Mouse (Mus musculus) heart, embryonic 13.5 days (tissue): ENCODE measurements around the gene Strn3. TPM values are rescaled to one million over a fixed set of nuclear protein-coding genes. Genes with fewer than 3 reads are reported as not detected.
A peak's percentile ranks its signal among the peaks of the same experiment; 100 is the strongest.
"Not testable (repeated sequence)": the region's sequence is repeated elsewhere in the genome, so short reads cannot be mapped to it uniquely, and the experiment has no call there.

ENCODE experiments used
- ATAC-seq: fragments of 200-750 bp; cut with Nextera tagmentation; 2 replicates; pipeline ENCODE4 v1.8.0; 2017; ENCODE audit warnings: moderate TSS enrichment; ENCODE audit not compliant: insufficient number of reproducible peaks, low FRiP score, low TSS enrichment; ENCODE audit errors: extremely low read depth
- H3K27ac ChIP-seq: fragments of 300-500 bp; sonication (generic); replicated peaks from 2 replicates; pipeline ENCODE4 v1.5.1; 2015; ENCODE audit warnings: moderate library complexity, mild to moderate bottlenecking, inconsistent platforms
- H3K27me3 ChIP-seq: fragments of 300-500 bp; sonication (generic); replicated peaks from 2 replicates; pipeline ENCODE4 v1.6.1; 2015; ENCODE audit warnings: mild to moderate bottlenecking, inconsistent platforms
- H3K36me3 ChIP-seq: fragments of 300-500 bp; sonication (generic); 2 replicates; pipeline ENCODE4 v1.6.1; 2015; ENCODE audit warnings: mild to moderate bottlenecking, inconsistent platforms
- H3K4me1 ChIP-seq: fragments of 300-500 bp; sonication (generic); 2 replicates; pipeline ENCODE4 v1.6.1; 2015; ENCODE audit warnings: inconsistent platforms
- H3K4me2 ChIP-seq: fragments of 300-500 bp; sonication (generic); 2 replicates; pipeline ENCODE4 v1.6.1; 2015; ENCODE audit warnings: inconsistent platforms, mild to moderate bottlenecking, moderate library complexity
- H3K4me3 ChIP-seq: fragments of 300-500 bp; sonication (generic); 2 replicates; pipeline ENCODE4 v1.5.1; 2015; ENCODE audit warnings: moderate library complexity, mild to moderate bottlenecking, inconsistent platforms
- H3K9ac ChIP-seq: fragments of 300-500 bp; sonication (generic); 2 replicates; pipeline ENCODE4 v1.6.1; 2015; ENCODE audit warnings: inconsistent platforms, mild to moderate bottlenecking, moderate library complexity
- H3K9me3 ChIP-seq: fragments of 300-500 bp; sonication (generic); 2 replicates; pipeline ENCODE4 v1.6.1; 2016; ENCODE audit warnings: inconsistent platforms
- WGBS: fragments of 180-500 bp; shearing (Covaris S2); methylation state at CpG from one replicate; pipeline ENCODE4 v1.1.7; 2015; ENCODE audit warnings: mixed read lengths; 5-methylcytosine and 5-hydroxymethylcytosine counted together
- polyA plus RNA-seq: library from polyadenylated mRNA; unstranded; fragments of >200 nt; fragmentation: Nextera tagmentation; extraction: Ambion mirVana; gene quantifications from 2 replicates; pipeline ENCODE4 v1.2.1, GENCODE M21; 2015

Strn3 gene
- polyA plus RNA-seq, 1 experiment from 2014 or later: 37.3 TPM

DNA sequence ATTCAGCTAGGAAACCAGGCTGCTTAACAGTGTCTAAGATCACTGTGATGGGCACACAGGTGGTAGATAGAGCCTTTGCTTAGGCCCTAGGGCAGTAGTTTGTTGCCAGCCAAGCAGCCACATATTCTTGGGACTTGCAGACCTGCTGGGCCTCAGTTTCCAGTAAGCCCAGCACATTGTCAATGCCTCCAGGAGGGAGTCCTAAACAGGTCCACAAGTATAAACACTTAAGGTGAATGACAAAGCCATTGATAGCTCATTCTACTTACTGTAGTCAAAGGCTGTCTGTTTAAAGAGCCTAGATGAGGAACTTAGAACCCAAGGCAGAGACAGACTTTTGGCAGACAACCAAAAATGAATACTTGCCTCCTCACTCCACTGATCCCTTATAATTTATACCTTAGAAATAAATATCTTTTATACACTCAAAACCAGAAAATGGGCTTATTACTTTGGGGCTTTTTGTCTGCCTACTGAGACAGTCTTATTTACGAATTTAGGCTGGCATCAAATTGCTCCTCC lies 35.7 kb downstream of the Strn3 start:
- Histone ChIP-seq H3K36me3 (peaks cover 27% of the 10 kb centered on the region), H3K4me1 (peaks cover 8% of the 10 kb centered on the region), H3K27me3 (no peaks in the 10 kb centered on the region), H3K4me2 (no peak overlapping the region), H3K9me3 (no peaks in the 10 kb centered on the region), H3K27ac (no peak overlapping the region), H3K9ac (no peak overlapping the region), H3K4me3 (no peak overlapping the region)
- WGBS: 82% methylated on average over 1 of the region's 1 CpGs
- ATAC-seq: no peak

DNA sequence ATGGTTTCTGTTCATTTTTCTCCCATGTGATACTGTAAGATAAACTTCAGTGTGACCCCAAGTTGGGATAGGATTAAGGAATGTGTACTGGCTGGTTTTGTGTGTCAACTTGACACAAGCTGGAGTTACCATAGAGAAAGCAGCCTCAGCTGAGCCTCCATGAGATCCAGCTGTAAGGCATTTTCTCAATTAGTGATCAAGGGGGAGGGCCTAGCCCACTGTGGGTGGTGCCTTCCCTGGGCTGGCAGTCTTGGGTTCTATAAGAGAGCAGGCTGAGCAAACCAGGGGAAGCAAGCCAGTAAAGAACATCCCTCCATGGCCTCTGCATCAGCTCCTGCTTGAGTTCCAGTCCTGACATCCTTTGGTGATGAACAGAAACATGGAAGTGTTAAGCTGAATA lies 42.3 kb downstream of the Strn3 start:
- ATAC-seq, H3K27ac ChIP-seq, H3K4me3 ChIP-seq, H3K9me3 ChIP-seq, H3K4me2 ChIP-seq, H3K27me3 ChIP-seq, H3K9ac ChIP-seq, H3K4me1 ChIP-seq: not testable (repeated sequence)
- peaks cover 58% of the 10 kb centered on the region for H3K36me3 ChIP-seq

DNA sequence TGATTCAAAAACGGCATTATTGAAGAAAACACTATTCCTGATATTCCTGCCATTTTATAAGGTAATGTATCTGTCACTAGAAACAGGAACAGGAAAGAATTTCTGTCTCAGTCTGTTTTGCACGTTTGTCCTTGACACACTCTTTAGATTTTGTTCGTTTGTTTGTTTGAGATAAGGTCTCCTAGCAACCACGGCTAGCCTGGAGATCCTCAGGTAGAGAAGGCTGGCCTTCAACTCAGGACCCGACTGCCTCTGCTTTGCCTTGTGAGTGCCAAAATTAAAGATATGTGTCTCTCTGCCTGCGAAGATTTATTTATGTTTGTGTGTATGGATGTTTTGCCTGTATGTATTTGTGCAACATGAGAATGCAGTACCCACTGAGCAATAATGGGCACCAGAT lies 49.8 kb downstream of the Strn3 start:
- no peaks in the 10 kb centered on the region for H3K27me3 ChIP-seq
- H3K4me2 ChIP-seq: no peak overlapping the region
- H3K27ac ChIP-seq: peak overlapping the region; percentile 36
- H3K36me3 ChIP-seq: peaks cover 25% of the 10 kb centered on the region
- no peaks in the 10 kb centered on the region for H3K9me3 ChIP-seq
- H3K9ac ChIP-seq: no peak overlapping the region
- H3K4me1 ChIP-seq: peaks cover 29% of the 10 kb centered on the region
- WGBS: 23% methylated on average over 6 of the region's 6 CpGs
- H3K4me3 ChIP-seq: no peak overlapping the region
- ATAC-seq: no peak

DNA sequence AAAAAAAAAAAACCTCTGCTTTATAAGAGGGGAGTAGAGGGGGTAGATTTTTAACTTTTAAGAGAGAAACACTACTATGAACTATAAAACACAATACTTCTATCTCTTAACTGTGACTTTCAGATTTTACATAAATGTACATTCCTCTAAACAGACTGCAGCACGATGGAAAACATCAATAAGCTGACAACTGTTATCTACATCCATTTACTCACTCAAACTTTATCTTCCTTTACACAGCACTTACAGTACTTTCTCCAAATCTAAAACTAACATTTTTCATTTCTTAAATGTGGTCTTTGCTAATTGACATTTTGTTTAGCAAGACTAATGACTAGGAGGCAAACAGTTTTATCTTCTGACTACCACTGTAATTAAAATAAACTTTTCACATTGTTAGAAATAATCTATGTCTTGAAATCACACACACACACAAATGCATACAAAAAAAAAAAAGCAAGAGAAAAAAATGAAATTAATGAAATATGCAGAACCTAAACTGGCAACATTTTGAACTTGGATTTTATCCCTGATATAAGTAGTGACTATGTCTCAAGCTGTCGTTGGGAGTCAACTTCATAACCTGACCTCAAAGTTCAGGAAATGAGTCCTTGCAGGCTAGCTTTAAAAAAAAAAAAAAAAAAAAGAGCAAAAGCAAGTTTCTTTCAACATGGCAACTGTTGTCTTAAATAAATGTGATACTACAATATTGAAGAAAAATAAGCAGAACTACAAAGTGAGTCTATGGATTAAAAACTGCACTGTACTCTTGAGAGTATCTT lies 54.8 kb downstream of the Strn3 start:
- WGBS: 12% methylated on average over 2 of the region's 2 CpGs
- no peak for ATAC-seq
- Histone ChIP-seq H3K27me3 (no peaks in the 10 kb centered on the region), H3K9me3 (no peaks in the 10 kb centered on the region), H3K36me3 (peaks cover 8% of the 10 kb centered on the region), H3K4me2 (no peak overlapping the region), H3K4me1 (peaks cover 29% of the 10 kb centered on the region), H3K4me3 (no peak overlapping the region), H3K9ac (no peak overlapping the region), H3K27ac (no peak overlapping the region)

DNA sequence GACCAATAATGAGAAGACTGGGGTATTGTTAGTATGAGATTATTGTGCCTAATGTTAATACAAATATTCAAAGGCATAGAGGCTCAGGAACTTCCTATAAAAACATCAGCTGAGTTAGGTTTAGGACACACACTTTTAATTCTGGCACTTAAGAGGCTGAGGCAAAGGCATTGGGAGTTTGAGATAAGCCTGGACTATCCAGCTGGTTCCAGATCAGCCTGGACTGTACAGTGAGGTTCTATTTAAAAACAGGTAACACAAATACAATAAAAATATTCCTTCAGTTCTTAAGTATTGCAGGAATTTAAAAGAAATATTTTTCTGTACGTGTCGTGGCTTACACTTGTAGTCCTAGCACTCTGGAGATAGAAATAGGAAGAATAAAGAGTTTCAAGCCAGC lies 55.4 kb downstream of the Strn3 start:
- Histone ChIP-seq H3K4me1 (peaks cover 24% of the 10 kb centered on the region), H3K36me3 (peaks cover 7% of the 10 kb centered on the region), H3K27ac (no peak overlapping the region), H3K4me3 (no peak overlapping the region), H3K9me3 (no peaks in the 10 kb centered on the region), H3K9ac (no peak overlapping the region), H3K27me3 (no peaks in the 10 kb centered on the region), H3K4me2 (no peak overlapping the region)
- no peak for ATAC-seq
- WGBS: 65% methylated on average over 2 of the region's 2 CpGs

DNA sequence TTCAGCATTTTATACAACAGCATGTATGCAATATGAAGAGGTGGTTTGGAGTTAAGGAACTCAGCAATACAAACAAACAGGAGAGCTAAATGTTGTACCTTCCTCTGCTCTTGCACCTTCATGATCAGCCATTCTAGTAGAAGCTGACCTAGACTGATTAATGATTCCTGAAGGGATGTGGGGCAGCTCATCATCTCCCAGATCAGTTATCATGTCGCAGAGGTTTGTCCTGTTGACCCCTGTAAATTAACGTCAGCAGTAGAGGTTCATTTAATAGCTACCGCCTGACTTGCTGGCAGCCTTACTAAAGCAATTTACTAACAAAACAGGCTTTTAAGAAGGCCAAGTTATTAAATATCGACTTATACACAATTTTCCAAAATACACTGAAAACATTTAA lies 58.2 kb downstream of the Strn3 start:
- H3K4me1 ChIP-seq: peaks cover 21% of the 10 kb centered on the region
- ATAC-seq: no peak
- no peak overlapping the region for H3K4me2 ChIP-seq
- no peak overlapping the region for H3K27ac ChIP-seq
- H3K4me3 ChIP-seq: no peak overlapping the region
- H3K9me3 ChIP-seq: no peaks in the 10 kb centered on the region
- no peaks in the 10 kb centered on the region for H3K27me3 ChIP-seq
- WGBS: 78% methylated on average over 4 of the region's 4 CpGs
- H3K36me3 ChIP-seq: peaks cover 4% of the 10 kb centered on the region; the same call in 1 of the 2 replicates
- H3K9ac ChIP-seq: no peak overlapping the region

DNA sequence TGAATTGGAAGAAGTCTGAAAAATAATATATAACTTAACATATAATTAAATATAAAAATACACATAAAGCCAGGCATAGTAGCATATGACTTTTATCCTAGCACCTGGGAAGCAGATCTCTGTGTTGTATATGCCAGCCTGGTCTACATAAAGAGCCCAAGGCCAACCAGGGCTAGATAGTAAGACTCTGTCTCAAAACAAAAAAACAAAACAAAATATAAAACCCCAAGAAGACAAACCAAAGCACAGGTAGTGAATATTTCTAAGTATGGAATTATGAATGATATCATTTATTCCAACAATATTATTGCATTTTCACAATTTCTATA lies 68.4 kb downstream of the Strn3 start:
- Histone ChIP-seq H3K4me1 (no peaks in the 10 kb centered on the region), H3K27me3 (no peaks in the 10 kb centered on the region), H3K9me3 (no peaks in the 10 kb centered on the region), H3K4me3 (no peak overlapping the region), H3K36me3 (peaks cover 60% of the 10 kb centered on the region), H3K4me2 (no peak overlapping the region), H3K9ac (no peak overlapping the region), H3K27ac (no peak overlapping the region)
- ATAC-seq: no peak

DNA sequence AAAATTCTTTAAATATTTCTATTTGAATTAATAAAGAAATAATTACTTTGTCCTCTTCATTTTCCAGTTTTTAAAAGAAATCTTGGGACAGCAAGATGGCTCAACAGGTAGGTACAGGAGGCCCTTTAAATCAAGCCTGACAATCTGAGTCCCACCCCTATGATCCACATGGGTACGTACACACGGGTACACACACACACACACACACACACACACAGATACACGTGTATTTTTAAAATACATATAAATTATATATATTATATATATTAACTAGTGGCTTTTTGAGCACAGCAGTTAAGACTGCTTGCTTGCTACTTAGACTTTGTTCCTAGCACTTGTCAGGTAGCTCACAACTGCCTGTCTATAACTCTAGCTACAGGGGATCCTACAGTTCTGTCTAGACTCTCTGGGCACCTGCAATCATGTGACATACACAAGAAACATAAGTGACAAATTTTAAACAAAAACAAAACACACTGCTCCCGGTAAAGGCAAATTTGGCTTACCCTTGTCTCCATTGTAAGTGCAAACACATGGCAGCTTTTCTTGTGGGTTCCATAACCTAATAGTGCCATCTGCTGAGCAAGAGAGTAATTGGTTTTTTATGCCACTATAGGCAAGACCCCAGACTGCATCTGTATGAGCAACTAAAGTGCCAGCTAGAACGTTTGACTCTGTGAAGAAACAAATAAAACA lies 68.9 kb downstream of the Strn3 start:
- Histone ChIP-seq H3K27ac (no peak overlapping the region), H3K27me3 (no peaks in the 10 kb centered on the region), H3K36me3 (peaks cover 64% of the 10 kb centered on the region), H3K9ac (no peak overlapping the region), H3K4me2 (no peak overlapping the region), H3K9me3 (no peaks in the 10 kb centered on the region), H3K4me1 (no peaks in the 10 kb centered on the region), H3K4me3 (no peak overlapping the region)
- 88% methylated on average over 5 of the region's 5 CpGs for WGBS
- ATAC-seq: no peak

DNA sequence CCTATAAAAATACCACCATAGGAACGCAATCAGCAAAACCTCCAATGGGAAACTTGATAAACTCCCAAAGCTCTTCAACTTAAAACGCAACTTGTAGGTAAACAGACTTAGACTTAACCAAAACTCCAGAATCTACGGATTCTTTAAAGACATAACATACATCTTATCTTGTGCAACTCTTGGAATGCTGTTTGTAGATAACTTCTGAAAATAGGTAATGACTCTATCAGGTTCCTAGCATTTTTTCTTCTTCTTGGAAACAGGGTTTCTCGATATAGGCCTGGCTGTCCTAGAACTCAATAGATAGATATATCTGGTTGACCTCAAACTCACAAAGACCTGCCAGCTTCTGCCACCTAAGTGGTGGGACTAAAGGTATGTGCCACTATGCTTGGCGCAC lies 70.5 kb downstream of the Strn3 start:
- 70% methylated on average over 5 of the region's 5 CpGs for WGBS
- no peaks in the 10 kb centered on the region for H3K4me1 ChIP-seq
- H3K9me3 ChIP-seq: no peaks in the 10 kb centered on the region
- no peak overlapping the region for H3K4me2 ChIP-seq
- no peak for ATAC-seq
- H3K27me3 ChIP-seq: no peaks in the 10 kb centered on the region
- no peak overlapping the region for H3K9ac ChIP-seq
- peaks cover 70% of the 10 kb centered on the region for H3K36me3 ChIP-seq
- H3K27ac ChIP-seq: no peak overlapping the region
- H3K4me3 ChIP-seq: no peak overlapping the region

DNA sequence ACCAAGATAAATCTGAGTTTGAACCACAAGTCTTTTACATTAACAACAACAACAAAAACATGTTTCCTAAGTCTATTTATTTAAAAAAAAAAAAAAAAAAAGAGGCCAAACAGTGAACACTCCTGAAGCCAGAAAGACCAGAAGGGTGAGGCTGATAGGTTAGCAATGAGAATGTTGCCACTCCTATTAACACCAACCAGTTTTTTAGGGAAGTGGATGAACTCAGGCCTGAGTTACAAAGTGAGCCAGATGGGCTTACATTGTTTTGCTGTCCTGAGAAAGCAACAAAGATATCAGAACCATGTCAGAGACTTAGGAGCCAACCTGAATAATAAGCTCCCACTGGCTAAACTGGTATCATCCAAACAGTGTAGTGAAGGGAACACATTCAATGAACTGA lies 71.1 kb downstream of the Strn3 start:
- ATAC-seq: no peak
- H3K27ac ChIP-seq: no peak overlapping the region
- H3K9me3 ChIP-seq: no peaks in the 10 kb centered on the region
- peaks cover 72% of the 10 kb centered on the region for H3K36me3 ChIP-seq
- no peak overlapping the region for H3K4me2 ChIP-seq
- no peak overlapping the region for H3K9ac ChIP-seq
- H3K27me3 ChIP-seq: no peaks in the 10 kb centered on the region
- H3K4me3 ChIP-seq: no peak overlapping the region
- no peaks in the 10 kb centered on the region for H3K4me1 ChIP-seq

DNA sequence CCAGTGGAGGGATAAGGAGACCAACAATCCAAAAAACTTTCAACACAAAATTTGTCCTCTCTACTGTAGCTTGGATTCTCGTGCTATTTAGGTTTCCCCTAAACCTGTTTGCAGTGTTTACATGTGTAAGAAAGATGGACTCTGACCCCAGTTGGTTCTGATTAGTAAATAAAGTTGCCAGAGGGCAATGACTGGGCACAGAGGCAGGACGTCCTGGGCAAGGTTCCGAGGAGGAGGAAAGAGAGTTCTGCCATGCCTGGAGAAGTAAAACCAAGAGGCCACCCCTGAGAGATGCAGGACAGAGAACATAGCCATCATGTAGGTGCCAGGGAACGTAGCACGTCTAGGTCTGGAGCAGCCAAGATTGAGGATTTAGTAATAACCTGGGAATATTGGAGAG lies 79.3 kb downstream of the Strn3 start:
- 87% methylated on average over 5 of the region's 5 CpGs for WGBS
- H3K9ac ChIP-seq: no peak overlapping the region
- H3K36me3 ChIP-seq: peaks cover 84% of the 10 kb centered on the region
- no peaks in the 10 kb centered on the region for H3K9me3 ChIP-seq
- H3K27ac ChIP-seq: no peak overlapping the region
- H3K4me2 ChIP-seq: no peak overlapping the region
- no peak overlapping the region for H3K4me3 ChIP-seq
- no peaks in the 10 kb centered on the region for H3K27me3 ChIP-seq
- no peaks in the 10 kb centered on the region for H3K4me1 ChIP-seq
- no peak for ATAC-seq

DNA sequence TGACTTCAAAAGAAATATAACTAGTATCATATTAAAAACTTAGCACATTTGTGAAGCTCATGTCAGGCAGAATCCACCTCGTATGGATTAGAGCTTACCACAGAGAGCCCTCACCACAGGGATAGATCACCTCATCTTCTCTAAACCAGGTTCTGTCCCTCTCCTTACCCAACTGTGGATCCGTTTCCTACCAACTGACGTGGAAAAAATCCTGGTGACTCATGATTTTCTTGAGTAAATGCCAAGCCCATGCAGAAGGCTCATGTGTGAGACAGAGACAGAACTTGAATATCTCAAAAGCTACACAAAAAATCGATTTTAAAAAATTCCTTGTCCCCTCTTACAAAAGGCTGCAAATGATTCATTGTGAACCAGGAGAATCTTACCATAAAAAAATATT lies 85.6 kb downstream of the Strn3 start:
- no peaks in the 10 kb centered on the region for H3K4me1 ChIP-seq
- no peak overlapping the region for H3K4me2 ChIP-seq
- no peaks in the 10 kb centered on the region for H3K27me3 ChIP-seq
- no peak overlapping the region for H3K4me3 ChIP-seq
- WGBS: 85% methylated on average over 4 of the region's 4 CpGs
- H3K36me3 ChIP-seq: peaks cover 57% of the 10 kb centered on the region
- no peak for ATAC-seq
- no peak overlapping the region for H3K9ac ChIP-seq
- H3K27ac ChIP-seq: no peak overlapping the region
- H3K9me3 ChIP-seq: no peaks in the 10 kb centered on the region
